ENCODE assay signal across 13 mouse cellular contexts in the genomic region with DNA sequence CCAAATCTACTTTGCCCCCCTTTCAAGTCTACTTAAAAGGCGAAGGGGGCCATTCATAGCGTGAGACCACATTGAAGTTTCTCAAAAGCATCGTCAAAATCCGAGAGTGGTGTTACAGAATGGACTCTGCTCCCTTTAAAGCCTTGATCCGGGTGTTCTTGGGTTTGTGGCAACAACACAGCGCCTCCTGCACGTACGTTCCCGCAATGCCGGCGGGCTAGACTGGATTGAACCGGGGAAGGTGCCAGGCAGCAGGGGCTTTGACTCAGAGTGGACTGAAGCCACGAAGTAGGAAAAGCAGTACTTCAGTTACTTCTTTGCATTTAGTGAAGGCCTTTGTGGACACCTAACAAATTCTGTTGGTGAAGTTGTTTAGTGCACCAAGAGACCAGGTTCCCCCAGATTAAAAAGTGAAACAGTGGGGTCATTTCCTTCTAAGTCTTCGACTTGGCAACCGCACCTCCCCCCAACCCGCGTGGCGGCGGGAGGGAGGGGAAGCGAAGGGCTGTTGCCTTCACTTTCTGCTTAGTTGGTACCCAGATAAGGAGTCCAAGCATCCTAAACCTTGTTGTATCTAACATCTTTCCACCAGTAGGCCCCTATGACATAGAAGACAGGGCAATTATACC. TPM values are rescaled to one million over a fixed set of nuclear protein-coding genes. Genes with fewer than 3 reads are reported as not detected.
A peak's percentile ranks its signal among the peaks of the same experiment; 100 is the strongest.
DNase-seq lines count a peak whose midpoint lies in the region; ATAC-seq lines count a peak whose summit lies in the region.
"Had no signal": no experiment of that assay in that cellular context is flagged by ENCODE, and none has a peak within 500 bp of the region (broad histone marks: within the 10 kb centered on the region; RNA-seq: fewer than 3 reads in every experiment).

No protein-coding gene starts in this region.

- H3K9ac ChIP-seq in forebrain, embryonic 14.5 days (ENCODE audit: low read length), result no peak overlapping the region
- H3K9ac ChIP-seq in forebrain, embryonic 15.5 days (replicated peaks), result no peak overlapping the region
- H3K9ac ChIP-seq: embryonic facial prominence, embryonic 15.5 days had no signal

- peaks cover 98% of the 10 kb centered on the region for H3K27me3 ChIP-seq in forebrain, embryonic 14.5 days (replicated peaks; ENCODE audit: control insufficient read depth, insufficient read depth, low read length)
- H3K27me3 ChIP-seq in forebrain, embryonic 15.5 days, result peaks cover 98% of the 10 kb centered on the region

- 0 out of 2 replicates have a peak, but pooled peaks cover 2% of the 10 kb centered on the region for H3K4me1 ChIP-seq in forebrain, embryonic 14.5 days (ENCODE audit: control insufficient read depth, insufficient read depth, low read length)
- peaks cover 26% of the 10 kb centered on the region for H3K4me1 ChIP-seq in forebrain, embryonic 15.5 days

- H3K27ac ChIP-seq in forebrain, embryonic 14.5 days (ENCODE audit: low read depth, low read length), result no peak overlapping the region
- H3K27ac ChIP-seq in forebrain, embryonic 15.5 days (replicated peaks), result no peak overlapping the region
- H3K27ac ChIP-seq: embryonic facial prominence, embryonic 15.5 days; macrophage had no signal

- peak; percentile 48 for DNase-seq in forebrain, embryonic 14.5 days (ENCODE audit: low spot score)
- peak; percentile 68 for DNase-seq in ES-CJ7 (ENCODE audit: low read depth, low spot score)
- peak; percentile 32 for DNase-seq in heart, postnatal 4 days
- DNase-seq in lung, postnatal 10 days, result peak; percentile 65
- DNase-seq in adrenal gland, adult 8-10 months, result no peak
- DNase-seq in adipocyte (ENCODE audit: low spot score), result no peak
- no peak for DNase-seq in cerebellum, adult 9-10 months
- DNase-seq: kidney, postnatal 10 days; right cerebral cortex, postnatal 4 days had no signal

- ATAC-seq in forebrain, embryonic 14.5 days, result no peak
- no peak for ATAC-seq in forebrain, embryonic 15.5 days (replicated peaks)

- no peaks in the 10 kb centered on the region for H3K36me3 ChIP-seq in forebrain, embryonic 14.5 days (ENCODE audit: control insufficient read depth, insufficient read depth, low read length)
- H3K36me3 ChIP-seq in forebrain, embryonic 15.5 days, result no peaks in the 10 kb centered on the region
- H3K36me3 ChIP-seq: embryonic facial prominence, embryonic 15.5 days had no signal

- 0% methylated on average over 20 of the region's 20 CpGs for WGBS in forebrain, embryonic 14.5 days
- WGBS in forebrain, embryonic 15.5 days, result 1% methylated on average over 20 of the region's 20 CpGs

- no peaks in the 10 kb centered on the region for H3K9me3 ChIP-seq in forebrain, embryonic 14.5 days (replicated peaks; ENCODE audit: control insufficient read depth, low read length)
- H3K9me3 ChIP-seq in forebrain, embryonic 15.5 days, result no peaks in the 10 kb centered on the region
- H3K9me3 ChIP-seq: embryonic facial prominence, embryonic 15.5 days had no signal

- H3K4me3 ChIP-seq in forebrain, embryonic 14.5 days (ENCODE audit: low read depth, low read length), result no peak overlapping the region
- no peak overlapping the region for H3K4me3 ChIP-seq in forebrain, embryonic 15.5 days
- H3K4me3 ChIP-seq: embryonic facial prominence, embryonic 15.5 days had no signal

- H3K4me2 ChIP-seq in forebrain, embryonic 14.5 days (ENCODE audit: low read length), result no peak overlapping the region
- no peak overlapping the region for H3K4me2 ChIP-seq in forebrain, embryonic 15.5 days (replicated peaks)
- H3K4me2 ChIP-seq: embryonic facial prominence, embryonic 15.5 days had no signal

RNA-seq across cellular contexts. Expression of a gene that starts 1.8 kb away (rescaled TPM):
- 0.63 and 0.75 TPM in 2 replicates for polyA plus RNA-seq in forebrain, embryonic 14.5 days (2014; fragmentation: Nextera tagmentation; extraction: Ambion mirVana)
- polyA plus RNA-seq in forebrain, embryonic 15.5 days (2015; fragmentation: Nextera tagmentation; extraction: Ambion mirVana), result 0.10 and 0.20 TPM in 2 replicates
- total RNA-seq in heart, postnatal 4 days (2021), result not detected
- not detected for total RNA-seq in adrenal gland, adult 8-10 months (2022)
- total RNA-seq: adrenal gland, adult 18-20 months had no signal
- polyA plus RNA-seq: macrophage had no signal

RNA-seq across cellular contexts. Expression of a gene that starts 15.4 kb away (rescaled TPM):
- 0.24 and 0.61 TPM in 2 replicates for polyA plus RNA-seq in forebrain, embryonic 14.5 days (2014; fragmentation: Nextera tagmentation; extraction: Ambion mirVana)
- 0.11 and 0.27 TPM in 2 replicates for polyA plus RNA-seq in forebrain, embryonic 15.5 days (2015; fragmentation: Nextera tagmentation; extraction: Ambion mirVana)
- total RNA-seq in heart, postnatal 4 days (2021), result under 1 TPM; 0.05 TPM
- not detected for total RNA-seq in adrenal gland, adult 8-10 months (2022)
- total RNA-seq: adrenal gland, adult 18-20 months had no signal
- polyA plus RNA-seq: macrophage had no signal

Comparison
In these comparisons a context has a peak if more than half of its experiments do, and no peak if none do; other contexts are left out.
1. DNase-seq: peak in forebrain, embryonic 14.5 days (single experiment), ES-CJ7 (single experiment), heart, postnatal 4 days (single experiment) and lung, postnatal 10 days (single experiment); none in adrenal gland, adult 8-10 months (single experiment), adipocyte (single experiment) and cerebellum, adult 9-10 months (single experiment).